Mouse (Mus musculus) MEL (cell line): ENCODE data around the gene Unc79.

Experiments
- CTCF ChIP-seq, 3 experiments: IDR thresholded peaks in 2 of 3; conservative IDR thresholded peaks in 1 of 3; 2 replicates each; pipeline ENCODE4 v1.5.1; 2011 to 2012; ENCODE audit warnings: low read length in 3 of 3, low read depth in 2 of 3, mild to moderate bottlenecking in 2 of 3, improper control_type of control experiment in 1 of 3, inconsistent platforms in 1 of 3, mixed read lengths in 1 of 3, moderate library complexity in 1 of 3; ENCODE audit not compliant: control insufficient read depth in 1 of 3, insufficient read depth in 1 of 3, poor library complexity in 1 of 3, severe bottlenecking in 1 of 3
- E2F4 ChIP-seq: IDR thresholded peaks from 2 replicates; pipeline ENCODE4 v1.6.1; 2011; ENCODE audit warnings: low read depth, low read length, improper control_type of control experiment, borderline replicate concordance
- EP300 ChIP-seq, 2 experiments: IDR thresholded peaks; 2 replicates each; pipeline ENCODE4 v1.6.1; 2011; ENCODE audit warnings: improper control_type of control experiment in 2 of 2, low read length in 2 of 2, low read depth in 1 of 2, mild to moderate bottlenecking in 1 of 2
- HCFC1 ChIP-seq: IDR thresholded peaks from 2 replicates; pipeline ENCODE4 v1.6.1; 2012; ENCODE audit warnings: low read depth, mild to moderate bottlenecking, inconsistent platforms, low read length, improper control_type of control experiment, moderate library complexity
- MAX ChIP-seq: IDR thresholded peaks from 2 replicates; pipeline ENCODE4 v1.6.1; 2011; ENCODE audit warnings: low read length, improper control_type of control experiment
- USF2 ChIP-seq, 2 experiments: IDR thresholded peaks; 2 replicates each; pipeline ENCODE4 v1.6.1; 2011 to 2012; ENCODE audit warnings: improper control_type of control experiment in 2 of 2, low read length in 2 of 2, borderline replicate concordance in 1 of 2, inconsistent platforms in 1 of 2, low read depth in 1 of 2, mild to moderate bottlenecking in 1 of 2; ENCODE audit not compliant: insufficient read depth in 1 of 2

DNA sequence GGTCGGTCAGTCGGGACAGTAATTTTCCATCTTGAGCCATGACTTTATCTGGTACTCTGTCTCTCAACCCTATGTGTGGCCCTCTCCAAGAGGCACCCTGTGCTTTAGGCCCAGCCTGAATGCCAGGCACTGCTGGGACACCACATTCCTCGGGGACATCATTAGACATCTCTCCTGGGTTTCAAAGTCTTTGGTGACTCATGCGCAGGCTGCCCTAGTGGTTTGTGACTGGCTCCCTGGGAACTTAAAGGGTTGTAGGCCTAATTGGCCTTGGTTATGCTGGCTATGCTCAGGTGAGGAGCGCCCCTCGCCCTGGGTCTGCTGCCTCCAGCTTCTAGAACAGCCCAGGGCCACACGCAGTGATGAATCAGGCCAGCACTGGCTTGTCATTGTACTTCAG is 260.9 kb downstream of the Unc79 start:
- TF ChIP-seq E2F4 = no peak
- no peak for TF ChIP-seq CTCF (IDR thresholded peaks at IDR 0.05 in 2 of 3, conservative IDR thresholded peaks at IDR 0.05 in 1 of 3; ENCODE audit: control insufficient read depth in 1 of 3, insufficient read depth in 1 of 3, low read depth in 2 of 3, low read length in 3 of 3, poor library complexity in 1 of 3, severe bottlenecking in 1 of 3)
- TF ChIP-seq MAX = no peak
- no peak for TF ChIP-seq EP300 (IDR thresholded peaks at IDR 0.05; ENCODE audit: low read depth in 1 of 2, low read length in 2 of 2)
- TF ChIP-seq USF2 (IDR thresholded peaks at IDR 0.05; ENCODE audit: borderline replicate concordance in 1 of 2, insufficient read depth in 1 of 2, low read depth in 1 of 2, low read length in 2 of 2) = no peak
- TF ChIP-seq HCFC1 = no peak
